Mouse (Mus musculus) stomach, postnatal 0 days (tissue): ENCODE data around the gene Xdh.

ENCODE experiments used
- CTCF ChIP-seq: IDR thresholded peaks from 2 replicates; pipeline ENCODE4 v1.5.1; 2016; ENCODE audit warnings: antibody characterized with exemption, low read depth, mild to moderate bottlenecking, moderate library complexity
- EP300 ChIP-seq: optimal IDR thresholded peaks from 2 replicates; pipeline ENCODE3; 2016; ENCODE audit warnings: antibody characterized with exemption

GRCm38 (mm10) chr17:73886071-73886785 is 63.8 kb downstream of the Xdh start:
- no peak for TF ChIP-seq CTCF
- TF ChIP-seq EP300 = no peak
